In genomic region chr10:43749496-43750110, GRCm38 (mm10) we compare ENCODE assay signal across 17 mouse cellular contexts.
"Had no signal": no experiment of that assay in that cellular context is flagged by ENCODE, and none has a peak within 500 bp of the region (broad histone marks: within the 10 kb centered on the region; RNA-seq: fewer than 3 reads in every experiment).

No protein-coding gene starts in this region.

- H3K4me2 ChIP-seq: lung, embryonic 15.5 days; midbrain, embryonic 12.5 days; neural tube, embryonic 12.5 days; stomach, embryonic 15.5 days had no signal

- H3K27me3 ChIP-seq: lung, embryonic 15.5 days; megakaryocyte, embryonic 14.5 days; midbrain, embryonic 12.5 days; neural tube, embryonic 12.5 days; stomach, embryonic 15.5 days had no signal

- H3K9me3 ChIP-seq: lung, embryonic 15.5 days; midbrain, embryonic 12.5 days; neural tube, embryonic 12.5 days; stomach, embryonic 15.5 days had no signal

- H3K4me3 ChIP-seq: lung, embryonic 15.5 days; megakaryocyte, embryonic 14.5 days; midbrain, embryonic 12.5 days; neural tube, embryonic 12.5 days; stomach, embryonic 15.5 days had no signal

- H3K36me3 ChIP-seq: lung, embryonic 15.5 days; midbrain, embryonic 12.5 days; neural tube, embryonic 12.5 days; stomach, embryonic 15.5 days had no signal

- H3K4me1 ChIP-seq: neural tube, embryonic 12.5 days had no signal

- H3K27ac ChIP-seq: lung, embryonic 15.5 days; macrophage; midbrain, embryonic 12.5 days; neural tube, embryonic 12.5 days; stomach, embryonic 15.5 days; stomach, postnatal 0 days had no signal

- DNase-seq: liver, postnatal 0 days; lung, adult 2 months; lung, postnatal 14 days; lung, postnatal 36 days; midbrain, embryonic 14.5 days; right cerebral cortex, postnatal 14 days; thymus, postnatal 14 days; thymus, postnatal 36 days had no signal

- H3K9ac ChIP-seq: liver, postnatal 0 days; lung, embryonic 15.5 days; midbrain, embryonic 12.5 days; neural tube, embryonic 12.5 days; stomach, embryonic 15.5 days had no signal

- ATAC-seq: liver, postnatal 0 days; lung, postnatal 0 days; midbrain, embryonic 16.5 days had no signal
